Mouse (Mus musculus) left cerebral cortex, postnatal 36 days (tissue): ENCODE results near the gene Flot2. TPM values are rescaled to one million over a fixed set of nuclear protein-coding genes. Genes with fewer than 3 reads are reported as not detected.

Experiments used
- DNase-seq, 2 experiments: peaks; one replicate each; pipeline ENCODE4 v3.0.0; 2021 to 2022; ENCODE audit warnings: low spot score in 2 of 2, mixed read lengths in 1 of 2
- intact Hi-C: fragments of 180-260 bp; cut with DNase I; formaldehyde crosslinking; loops from one replicate; pipeline ENCODE4 v1.15.1; 2025
- total RNA-seq, 2 experiments: library from RNA; stranded (reverse); gene quantifications; 2 replicates each; pipeline ENCODE4 v1.2.3; 2021

Flot2 gene
- total RNA-seq, 2 experiments from 2014 or later: 89.5 to 103 TPM

- intact Hi-C loops: loop anchor here (5.0 kb wide), 2 partner anchors 97 to 117 kb away; partner anchors contain the start of genes Nek8 and Tlcd1
- peak; percentile 15 to 29 for DNase-seq
Observed at GRCm38 (mm10) chr11:78059833-78060757, 22.4 kb downstream of the Flot2 start.

DNA sequence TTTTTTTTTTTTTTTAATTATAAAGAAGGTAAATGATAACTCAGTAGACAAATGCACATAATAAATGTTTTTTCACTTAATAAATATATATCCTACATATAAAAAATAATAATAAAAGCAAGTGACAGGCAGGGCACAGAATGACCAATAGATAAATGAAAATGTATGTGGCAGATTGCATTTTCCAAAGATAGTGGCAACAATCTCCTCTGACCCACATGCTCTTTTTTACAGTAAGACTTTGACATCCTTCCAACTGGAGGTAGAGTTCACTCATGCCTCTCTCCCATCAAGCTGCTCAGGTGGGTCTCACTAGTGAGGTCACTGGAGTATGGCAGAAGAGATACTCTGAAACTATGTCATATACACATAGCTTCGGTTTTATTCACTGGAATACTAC, 24.8 kb downstream of the Flot2 start:
- intact Hi-C loops: loop anchor here (5.0 kb wide), 2 partner anchors 95 to 115 kb away; partner anchors contain the start of genes Nek8 and Tlcd1
- no peak for DNase-seq

DNA sequence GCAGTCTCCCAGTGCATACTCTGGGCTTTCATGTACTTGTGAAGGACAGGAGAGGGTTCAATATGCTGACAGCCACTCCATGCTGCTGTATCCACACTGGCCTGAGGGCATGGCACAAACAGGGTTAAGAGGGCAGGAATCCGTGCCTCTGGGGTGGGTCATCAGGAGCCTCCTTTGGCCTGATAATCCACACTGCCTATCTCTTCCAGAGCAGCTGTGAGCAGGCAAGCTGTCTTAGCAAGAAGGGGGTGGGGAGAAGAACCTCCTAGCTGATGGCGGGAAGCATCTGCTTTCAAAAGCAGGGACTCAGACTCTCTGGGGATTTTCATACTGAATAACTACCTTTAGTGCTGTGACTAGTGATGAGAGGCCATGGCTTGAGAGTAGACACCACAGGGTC, 28.2 kb downstream of the Flot2 start:
- intact Hi-C loops: no loop called here
- DNase-seq: no peak

DNA sequence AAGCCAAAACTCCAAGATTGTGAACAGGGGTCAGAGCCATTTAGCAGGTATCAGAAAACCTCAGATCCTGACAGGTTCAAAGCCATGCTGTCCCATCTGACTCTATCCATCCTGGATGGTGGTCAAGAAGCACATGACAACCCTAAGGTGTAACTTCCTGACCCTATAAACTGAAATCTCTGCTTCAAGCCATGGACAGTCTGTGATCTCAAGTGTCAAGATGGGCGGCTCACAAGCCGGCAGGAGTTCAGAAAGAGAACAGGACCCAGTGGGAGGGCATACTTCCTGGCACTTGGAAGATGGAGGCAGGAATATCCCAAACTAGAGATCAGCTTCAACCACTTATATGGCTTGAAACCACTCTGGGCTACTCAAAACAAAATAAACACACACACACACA, 28.9 kb downstream of the Flot2 start:
- intact Hi-C loops: no loop called here

GRCm38 (mm10) chr11:78067566-78067965, 29.8 kb downstream of the Flot2 start:
- DNase-seq: no peak

More for the DNA sequence above, 28.9 kb downstream of the Flot2 start:
- no peak for DNase-seq

DNA sequence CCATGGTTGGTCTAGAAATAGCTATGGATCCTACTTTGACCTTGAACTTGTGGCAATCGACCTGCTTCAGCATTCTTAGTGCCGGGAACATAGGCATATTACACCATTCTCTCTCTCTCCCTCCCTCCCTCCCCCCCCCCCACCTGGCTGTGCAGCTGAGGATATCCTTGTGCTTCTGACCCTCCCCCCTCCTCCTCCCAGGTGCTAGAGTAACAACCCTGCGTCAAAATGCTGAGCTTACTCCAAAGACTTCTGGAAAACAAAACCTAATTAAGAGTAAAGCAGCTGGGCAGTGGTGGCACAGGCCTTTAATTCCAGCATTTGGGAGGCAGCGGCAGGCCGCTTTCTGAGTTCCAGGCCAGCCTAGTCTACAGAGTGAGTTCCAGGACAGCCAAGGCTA, 31.4 kb downstream of the Flot2 start:
- intact Hi-C loops: no loop called here
- DNase-seq: no peak

More at GRCm38 (mm10) chr11:78067566-78067965, 29.8 kb downstream of the Flot2 start:
- intact Hi-C loops: no loop called here

GRCm38 (mm10) chr11:78069646-78070045, 31.9 kb downstream of the Flot2 start:
- no peak for DNase-seq
- intact Hi-C loops: no loop called here

DNA sequence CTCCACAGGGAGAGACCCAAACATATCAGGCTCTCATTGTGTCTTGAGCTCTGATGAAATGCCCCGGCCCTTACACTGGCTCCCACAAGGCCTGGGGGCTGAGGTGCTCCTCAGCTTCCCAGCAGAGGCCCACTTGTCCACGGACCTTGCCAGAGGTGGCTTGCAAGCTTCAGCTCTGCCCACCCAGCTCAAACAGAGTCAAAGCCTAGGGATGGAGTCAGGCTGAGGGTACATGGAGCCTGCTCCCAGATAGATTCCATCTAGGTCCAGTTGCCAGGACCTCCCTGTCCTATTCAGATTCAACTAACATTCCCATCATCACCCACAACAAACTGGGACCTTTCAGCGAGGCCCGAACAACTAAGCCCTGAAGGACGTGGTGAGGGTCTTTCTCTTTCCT, 34.2 kb downstream of the Flot2 start:
- DNase-seq: no peak
- intact Hi-C loops: no loop called here

- intact Hi-C loops: no loop called here
- DNase-seq: no peak
Observed at GRCm38 (mm10) chr11:78072425-78073130, 34.8 kb downstream of the Flot2 start.

- intact Hi-C loops: no loop called here
- DNase-seq: no peak
Observed at GRCm38 (mm10) chr11:78073577-78074276, 36.0 kb downstream of the Flot2 start.

DNA sequence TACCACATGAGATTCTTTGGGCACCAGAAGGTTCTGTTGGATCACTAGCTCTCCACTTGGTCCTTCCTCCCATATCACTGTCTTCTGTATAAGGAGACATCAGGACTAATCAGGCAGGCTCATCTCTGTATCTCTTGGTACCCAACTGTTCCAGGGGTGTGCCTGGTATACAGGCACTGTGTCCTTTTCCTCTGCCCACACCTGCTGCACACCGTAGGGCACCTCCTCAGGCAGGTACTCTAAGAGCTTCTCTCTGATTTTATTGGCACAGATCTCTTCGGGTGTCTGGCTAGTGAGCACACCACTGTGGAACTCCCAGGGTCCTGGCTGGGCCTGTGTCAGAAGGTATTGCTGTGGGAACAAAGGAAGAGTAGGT, 36.5 kb downstream of the Flot2 start:
- DNase-seq: no peak
- intact Hi-C loops: no loop called here

GRCm38 (mm10) chr11:78074666-78075065, 36.9 kb downstream of the Flot2 start:
- no peak for DNase-seq
- intact Hi-C loops: no loop called here

DNA sequence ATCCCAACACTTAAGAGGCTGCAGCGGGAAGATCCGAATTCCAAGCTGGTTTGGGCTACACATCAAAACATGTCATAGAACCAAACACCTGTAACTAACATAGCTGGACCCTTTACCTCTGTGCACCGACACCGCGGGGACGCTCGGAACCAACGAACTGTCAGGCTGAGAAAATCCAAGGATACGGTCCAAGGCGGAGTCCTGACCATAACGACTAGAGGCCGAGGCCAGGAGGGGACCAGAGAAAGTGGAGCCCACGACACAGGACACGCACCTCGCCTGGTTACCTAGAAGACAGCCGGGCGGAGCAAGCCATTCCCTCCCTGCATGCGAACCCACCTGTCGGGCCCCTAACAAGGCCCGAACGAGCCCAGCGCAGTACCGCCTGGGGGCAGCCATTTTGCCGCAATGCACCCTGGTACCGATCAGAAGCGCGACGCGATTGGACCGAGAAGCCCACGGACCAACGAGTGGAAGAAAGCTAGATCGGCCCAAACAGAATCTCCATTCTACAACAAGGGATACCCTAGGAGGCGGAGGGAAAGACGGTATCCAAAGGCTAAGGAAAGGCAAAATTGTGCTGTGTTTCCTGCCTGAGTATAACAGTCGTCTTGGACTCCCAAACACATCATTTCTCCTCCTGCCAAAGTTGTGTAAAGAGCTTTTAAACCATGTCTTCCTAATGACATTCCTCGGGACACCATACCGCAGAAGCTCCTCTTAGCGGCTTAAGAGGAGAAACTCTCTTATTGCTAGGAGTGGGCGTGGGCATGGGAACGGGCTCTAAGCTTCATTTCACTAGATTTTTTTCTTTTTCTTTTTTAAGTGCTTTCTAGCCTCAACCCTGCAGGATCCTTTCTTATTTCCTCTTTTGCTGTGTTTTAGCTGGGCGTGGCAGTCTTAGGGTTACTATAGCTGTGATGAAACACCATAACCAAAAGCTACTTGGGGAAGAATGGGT, 42.5 kb downstream of the Flot2 start, which contains the start of gene Eral1:
Gene Eral1 (minus strand): TSS at position 423 of the 961 bp plus-strand sequence.
- DNase-seq: peak; percentile 84 to 89
- intact Hi-C loops: loop anchor here (1.0 kb wide), 1 partner anchor 14 kb away; the partner anchor contains the start of gene Fam222b

- no peak for DNase-seq
- intact Hi-C loops: no loop called here
Observed at GRCm38 (mm10) chr11:78083595-78083994, 45.9 kb downstream of the Flot2 start.

GRCm38 (mm10) chr11:78086925-78087479, 49.3 kb downstream of the Flot2 start:
- DNase-seq: no peak
- intact Hi-C loops: no loop called here

DNA sequence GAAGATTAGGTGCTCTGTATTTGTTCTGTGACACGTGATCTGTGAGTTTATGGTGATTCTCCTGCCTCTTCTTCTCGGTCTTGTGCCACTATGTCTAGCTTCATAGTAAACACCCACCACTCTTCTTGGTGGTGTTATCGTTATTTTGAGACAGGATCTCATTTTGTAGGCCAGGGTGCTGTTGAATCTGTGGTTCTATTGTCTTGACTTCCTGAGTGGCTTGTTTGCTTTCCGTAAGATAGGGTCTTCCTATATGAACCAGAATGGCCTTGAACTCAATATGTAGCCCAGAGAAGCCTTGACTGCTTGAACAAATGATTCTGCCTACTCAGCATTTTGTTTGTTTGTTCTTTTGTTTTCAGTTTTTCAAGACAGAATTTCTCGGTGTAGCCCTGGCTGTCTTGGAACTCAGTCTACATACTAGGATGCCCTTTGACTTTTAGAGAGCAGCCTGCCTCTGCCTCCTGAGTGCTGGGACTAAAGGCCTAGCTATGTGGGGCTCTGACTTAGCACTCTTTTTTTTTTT, 50.1 kb downstream of the Flot2 start:
- no peak for DNase-seq
- intact Hi-C loops: no loop called here

DNA sequence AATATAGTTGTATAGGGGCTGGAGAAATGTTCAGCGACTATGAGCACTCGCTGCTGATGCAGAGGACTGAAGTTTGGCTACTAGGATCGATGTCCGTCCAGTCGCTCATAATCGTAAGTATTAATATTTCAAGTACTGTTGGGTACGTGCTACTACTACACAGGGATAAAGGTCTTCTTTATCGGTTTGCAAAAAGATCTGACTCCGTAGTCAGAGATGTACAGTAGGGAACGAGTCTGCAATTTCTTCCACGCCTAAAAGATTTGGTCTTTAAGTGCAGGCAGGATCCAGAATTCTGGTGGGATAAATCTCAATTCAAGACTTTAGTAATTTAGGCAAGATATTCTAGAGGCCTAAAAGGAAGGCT, 56.4 kb downstream of the Flot2 start:
- intact Hi-C loops: loop anchor here (1.0 kb wide), 1 partner anchor 14 kb away; the partner anchor contains the start of gene Eral1
- DNase-seq: no peak

DNA sequence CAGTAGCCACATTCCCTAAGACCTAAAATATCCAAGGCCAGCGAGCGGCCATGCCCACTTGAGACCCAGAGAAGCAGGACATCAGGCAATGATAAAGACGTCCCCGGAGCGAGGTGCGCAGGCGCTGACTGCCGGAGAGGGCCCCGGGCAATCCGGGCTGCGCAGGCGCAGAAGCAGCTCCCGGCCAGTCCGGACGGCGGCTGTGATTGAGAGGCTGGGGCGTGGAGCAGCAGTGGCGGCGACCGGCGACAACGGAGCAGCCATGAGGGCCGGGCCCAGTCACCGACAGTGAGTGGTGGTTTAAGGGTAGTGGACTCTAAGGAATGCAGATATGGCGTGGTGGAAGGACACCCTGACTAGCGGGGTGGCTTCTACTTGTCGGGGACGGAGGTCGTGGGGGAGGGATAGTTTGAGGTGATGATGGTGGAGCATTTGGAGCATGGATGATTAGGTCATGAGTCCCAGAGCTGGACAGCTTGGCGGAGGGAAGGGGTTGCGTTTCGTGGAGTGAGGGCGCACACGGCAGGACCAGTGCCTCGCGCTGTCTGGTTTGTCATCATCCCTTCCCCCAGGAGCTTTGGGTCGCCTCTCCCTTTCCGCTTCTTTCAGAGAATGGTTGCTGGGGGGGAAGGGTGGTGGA, 56.9 kb downstream of the Flot2 start, which contains the start of gene Fam222b:
Gene Fam222b (plus strand): TSS at position 157 of the 640 bp plus-strand sequence.
- DNase-seq: peak; percentile 90 to 91
- intact Hi-C loops: loop anchor here (1.0 to 5.0 kb wide), 2 partner anchors 14 to 58 kb away; partner anchors contain the start of gene Eral1
